Mouse (Mus musculus): Measurements from ENCODE around the gene Krtdap. TPM values are rescaled to one million over a fixed set of nuclear protein-coding genes. Genes with fewer than 3 reads are reported as not detected.
"Not testable (repeated sequence)": the region's sequence is repeated elsewhere in the genome, so short reads cannot be mapped to it uniquely, and the experiment has no call there.

The Krtdap gene
- polyA plus RNA-seq, 1 experiment from 2014 or later, result 0.38 TPM

GRCm38 (mm10) chr7:30823675-30824074 is 36.0 kb downstream of the Krtdap start, which contains the start of gene Ffar2:
TSS of gene Ffar2 (minus strand) at chr7:30823775.
- no peak for ATAC-seq
- Histone ChIP-seq H3K4me2 (ENCODE audit: low read length) (no peak within 1 kb of the TSS), H3K4me3 (ENCODE audit: low read length) (no peak within 1 kb of the TSS), H3K9ac (ENCODE audit: low read depth, low read length) (no peak within 1 kb of the TSS), H3K9me3 (ENCODE audit: control insufficient read depth, low read length) (no peaks in the 10 kb centered on the region), H3K36me3 (ENCODE audit: control insufficient read depth, insufficient read depth, low read length) (no peaks in the 10 kb centered on the region), H3K4me1 (ENCODE audit: control insufficient read depth, insufficient read depth, low read depth, low read length) (no peaks in the 10 kb centered on the region), H3K27ac (ENCODE audit: low read depth, low read length) (no peak within 1 kb of the TSS), H3K27me3 (replicated peaks; ENCODE audit: control insufficient read depth, insufficient read depth, low read length) (0 out of 2 replicates have a peak, but pooled peaks cover 2% of the 10 kb centered on the region)
- WGBS, result 92% methylated on average over 18 of the region's 18 CpGs

- Histone ChIP-seq H3K27ac (ENCODE audit: low read depth, low read length) (no peak overlapping the region), H3K4me3 (ENCODE audit: low read length) (no peak overlapping the region), H3K27me3 (replicated peaks; ENCODE audit: control insufficient read depth, insufficient read depth, low read length) (0 out of 2 replicates have a peak, but pooled peaks cover 2% of the 10 kb centered on the region), H3K36me3 (ENCODE audit: control insufficient read depth, insufficient read depth, low read length) (no peaks in the 10 kb centered on the region), H3K4me2 (ENCODE audit: low read length) (no peak overlapping the region), H3K9me3 (ENCODE audit: control insufficient read depth, low read length) (no peaks in the 10 kb centered on the region), H3K9ac (ENCODE audit: low read depth, low read length) (no peak overlapping the region), H3K4me1 (ENCODE audit: control insufficient read depth, insufficient read depth, low read depth, low read length) (no peaks in the 10 kb centered on the region)
- ATAC-seq, result no peak
- 93% methylated on average over 3 of the region's 3 CpGs for WGBS
Measured at GRCm38 (mm10) chr7:30824306-30824705, 36.6 kb downstream of the Krtdap start.

DNA sequence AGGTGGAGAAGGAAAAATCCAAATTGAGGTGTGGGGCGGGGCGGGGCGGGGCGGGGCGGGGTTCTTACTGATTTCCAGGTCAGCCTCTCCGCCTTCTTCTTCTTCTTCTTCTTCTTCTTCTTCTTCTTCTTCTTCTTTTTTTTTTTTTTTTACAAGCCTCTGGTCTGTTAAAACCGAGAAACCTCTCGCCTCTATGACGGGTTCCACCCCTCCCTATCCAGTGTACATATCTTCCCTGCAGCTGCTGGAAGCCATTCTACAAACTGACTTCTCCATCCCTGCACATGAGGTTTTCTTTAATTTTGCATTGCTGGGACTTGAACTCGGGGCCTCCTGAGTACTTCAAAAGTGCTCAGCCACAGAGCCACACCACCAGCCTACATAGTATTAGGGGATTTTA is 39.0 kb downstream of the Krtdap start:
- no peaks in the 10 kb centered on the region for H3K4me1 ChIP-seq (ENCODE audit: control insufficient read depth, insufficient read depth, low read depth, low read length)
- no peaks in the 10 kb centered on the region for H3K36me3 ChIP-seq (ENCODE audit: control insufficient read depth, insufficient read depth, low read length)
- H3K9ac ChIP-seq (ENCODE audit: low read depth, low read length), result no peak overlapping the region
- no peak for ATAC-seq
- 95% methylated on average over 10 of the region's 10 CpGs for WGBS
- no peak overlapping the region for H3K27ac ChIP-seq (ENCODE audit: low read depth, low read length)
- no peak overlapping the region for H3K4me3 ChIP-seq (ENCODE audit: low read length)
- no peaks in the 10 kb centered on the region for H3K9me3 ChIP-seq (ENCODE audit: control insufficient read depth, low read length)
- no peak overlapping the region for H3K4me2 ChIP-seq (ENCODE audit: low read length)
- 0 out of 2 replicates have a peak, but pooled peaks cover 1% of the 10 kb centered on the region for H3K27me3 ChIP-seq (replicated peaks; ENCODE audit: control insufficient read depth, insufficient read depth, low read length)

GRCm38 (mm10) chr7:30828871-30829270 is 41.2 kb downstream of the Krtdap start:
- not testable (repeated sequence) for H3K27me3 ChIP-seq (replicated peaks; ENCODE audit: control insufficient read depth, insufficient read depth, low read length); H3K4me1 ChIP-seq (ENCODE audit: control insufficient read depth, insufficient read depth, low read depth, low read length); H3K4me2 ChIP-seq (ENCODE audit: low read length); H3K27ac ChIP-seq (ENCODE audit: low read depth, low read length); H3K9me3 ChIP-seq (ENCODE audit: control insufficient read depth, low read length); H3K36me3 ChIP-seq (ENCODE audit: control insufficient read depth, insufficient read depth, low read length); H3K4me3 ChIP-seq (ENCODE audit: low read length); ATAC-seq; H3K9ac ChIP-seq (ENCODE audit: low read depth, low read length)

GRCm38 (mm10) chr7:30829428-30829827 is 41.7 kb downstream of the Krtdap start:
- 69% methylated on average over 3 of the region's 3 CpGs for WGBS

GRCm38 (mm10) chr7:30832261-30832660 is 44.6 kb downstream of the Krtdap start:
- Histone ChIP-seq H3K27ac (ENCODE audit: low read depth, low read length) (no peak overlapping the region), H3K9ac (ENCODE audit: low read depth, low read length) (no peak overlapping the region), H3K36me3 (ENCODE audit: control insufficient read depth, insufficient read depth, low read length) (no peaks in the 10 kb centered on the region), H3K4me1 (ENCODE audit: control insufficient read depth, insufficient read depth, low read depth, low read length) (no peaks in the 10 kb centered on the region), H3K4me3 (ENCODE audit: low read length) (no peak overlapping the region), H3K4me2 (ENCODE audit: low read length) (no peak overlapping the region), H3K9me3 (ENCODE audit: control insufficient read depth, low read length) (no peaks in the 10 kb centered on the region), H3K27me3 (replicated peaks; ENCODE audit: control insufficient read depth, insufficient read depth, low read length) (no peaks in the 10 kb centered on the region)
- ATAC-seq, result no peak
- 75% methylated on average over 11 of the region's 17 CpGs for WGBS

More at GRCm38 (mm10) chr7:30829428-30829827, 41.7 kb downstream of the Krtdap start:
- ATAC-seq, result no peak
- H3K27me3 ChIP-seq (replicated peaks; ENCODE audit: control insufficient read depth, insufficient read depth, low read length), result no peaks in the 10 kb centered on the region
- no peaks in the 10 kb centered on the region for H3K36me3 ChIP-seq (ENCODE audit: control insufficient read depth, insufficient read depth, low read length)
- H3K9me3 ChIP-seq (ENCODE audit: control insufficient read depth, low read length), result no peaks in the 10 kb centered on the region
- no peak overlapping the region for H3K27ac ChIP-seq (ENCODE audit: low read depth, low read length)
- H3K4me2 ChIP-seq (ENCODE audit: low read length), result no peak overlapping the region
- no peak overlapping the region for H3K4me3 ChIP-seq (ENCODE audit: low read length)
- no peaks in the 10 kb centered on the region for H3K4me1 ChIP-seq (ENCODE audit: control insufficient read depth, insufficient read depth, low read depth, low read length)
- H3K9ac ChIP-seq (ENCODE audit: low read depth, low read length), result no peak overlapping the region

GRCm38 (mm10) chr7:30832684-30833083 is 45.0 kb downstream of the Krtdap start:
- not testable (repeated sequence) for H3K4me1 ChIP-seq (ENCODE audit: control insufficient read depth, insufficient read depth, low read depth, low read length); H3K36me3 ChIP-seq (ENCODE audit: control insufficient read depth, insufficient read depth, low read length); H3K4me3 ChIP-seq (ENCODE audit: low read length); H3K27ac ChIP-seq (ENCODE audit: low read depth, low read length); ATAC-seq; H3K27me3 ChIP-seq (replicated peaks; ENCODE audit: control insufficient read depth, insufficient read depth, low read length); H3K4me2 ChIP-seq (ENCODE audit: low read length); H3K9ac ChIP-seq (ENCODE audit: low read depth, low read length); H3K9me3 ChIP-seq (ENCODE audit: control insufficient read depth, low read length)
- WGBS, result 56% methylated on average over 8 of the region's 11 CpGs

DNA sequence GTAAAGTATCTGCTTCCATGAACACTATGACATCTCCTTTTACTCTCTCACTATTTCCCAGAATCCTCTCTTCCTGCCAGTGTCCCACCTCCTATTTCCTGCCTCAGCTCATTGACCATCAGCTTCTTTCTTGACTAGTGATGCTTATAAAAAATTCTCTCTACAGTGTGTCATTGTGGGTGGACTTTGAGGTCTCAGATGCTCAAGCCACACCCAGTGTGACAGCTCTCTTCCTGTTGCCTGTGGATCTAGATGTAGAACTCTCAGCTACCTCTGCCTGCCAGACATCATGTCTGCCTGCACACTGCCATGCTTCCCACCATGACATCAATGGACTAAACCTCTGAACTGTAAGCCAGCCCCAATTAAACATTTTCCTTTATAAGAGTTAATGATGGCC is 49.6 kb downstream of the Krtdap start:
- no peak overlapping the region for H3K9ac ChIP-seq (ENCODE audit: low read depth, low read length)
- H3K27me3 ChIP-seq (replicated peaks; ENCODE audit: control insufficient read depth, insufficient read depth, low read length), result no peaks in the 10 kb centered on the region; the same call in 1 of the 2 replicates
- H3K9me3 ChIP-seq (ENCODE audit: control insufficient read depth, low read length), result no peaks in the 10 kb centered on the region
- H3K36me3 ChIP-seq (ENCODE audit: control insufficient read depth, insufficient read depth, low read length), result no peaks in the 10 kb centered on the region
- no peaks in the 10 kb centered on the region for H3K4me1 ChIP-seq (ENCODE audit: control insufficient read depth, insufficient read depth, low read depth, low read length)
- H3K27ac ChIP-seq (ENCODE audit: low read depth, low read length), result no peak overlapping the region
- H3K4me3 ChIP-seq (ENCODE audit: low read length), result no peak overlapping the region
- no peak for ATAC-seq
- no peak overlapping the region for H3K4me2 ChIP-seq (ENCODE audit: low read length)

DNA sequence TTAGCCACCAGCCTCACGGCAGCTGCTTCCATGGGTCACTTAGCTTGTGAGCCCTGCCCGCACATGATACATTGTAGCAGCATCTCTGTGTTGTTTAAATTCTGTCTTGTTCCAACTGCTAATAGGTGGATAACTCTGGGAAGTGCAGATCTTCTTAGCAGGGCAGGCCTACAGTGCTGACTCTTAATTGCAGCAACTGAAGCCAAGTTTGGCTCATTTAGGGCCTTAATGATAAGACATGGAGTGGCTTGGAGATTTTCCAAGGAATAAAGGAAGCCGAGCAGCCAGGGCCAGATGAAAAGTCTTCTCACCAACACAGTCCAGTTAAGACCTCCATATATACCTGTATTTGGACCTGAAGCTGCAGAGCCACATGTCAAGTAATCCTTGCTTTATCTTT is 52.6 kb downstream of the Krtdap start:
- WGBS, result 69% methylated on average over 3 of the region's 3 CpGs
- H3K9me3 ChIP-seq (ENCODE audit: control insufficient read depth, low read length), result no peaks in the 10 kb centered on the region
- H3K27me3 ChIP-seq (replicated peaks; ENCODE audit: control insufficient read depth, insufficient read depth, low read length), result no peaks in the 10 kb centered on the region; the same call in 1 of the 2 replicates
- no peak overlapping the region for H3K4me2 ChIP-seq (ENCODE audit: low read length)
- no peak overlapping the region for H3K9ac ChIP-seq (ENCODE audit: low read depth, low read length)
- H3K4me1 ChIP-seq (ENCODE audit: control insufficient read depth, insufficient read depth, low read depth, low read length), result no peaks in the 10 kb centered on the region; the same call in 1 of the 2 replicates
- H3K36me3 ChIP-seq (ENCODE audit: control insufficient read depth, insufficient read depth, low read length), result no peaks in the 10 kb centered on the region
- H3K4me3 ChIP-seq (ENCODE audit: low read length), result no peak overlapping the region
- no peak overlapping the region for H3K27ac ChIP-seq (ENCODE audit: low read depth, low read length)
- no peak for ATAC-seq

All from hindbrain, embryonic 16.5 days (tissue).